Mouse (Mus musculus) testis, postnatal 10 days (tissue): ENCODE results near the gene Spaca4.

Source experiments
- DNase-seq: peaks from one replicate; pipeline ENCODE4 v3.0.0; 2021; ENCODE audit warnings: low spot score

Gene Spaca4

DNA sequence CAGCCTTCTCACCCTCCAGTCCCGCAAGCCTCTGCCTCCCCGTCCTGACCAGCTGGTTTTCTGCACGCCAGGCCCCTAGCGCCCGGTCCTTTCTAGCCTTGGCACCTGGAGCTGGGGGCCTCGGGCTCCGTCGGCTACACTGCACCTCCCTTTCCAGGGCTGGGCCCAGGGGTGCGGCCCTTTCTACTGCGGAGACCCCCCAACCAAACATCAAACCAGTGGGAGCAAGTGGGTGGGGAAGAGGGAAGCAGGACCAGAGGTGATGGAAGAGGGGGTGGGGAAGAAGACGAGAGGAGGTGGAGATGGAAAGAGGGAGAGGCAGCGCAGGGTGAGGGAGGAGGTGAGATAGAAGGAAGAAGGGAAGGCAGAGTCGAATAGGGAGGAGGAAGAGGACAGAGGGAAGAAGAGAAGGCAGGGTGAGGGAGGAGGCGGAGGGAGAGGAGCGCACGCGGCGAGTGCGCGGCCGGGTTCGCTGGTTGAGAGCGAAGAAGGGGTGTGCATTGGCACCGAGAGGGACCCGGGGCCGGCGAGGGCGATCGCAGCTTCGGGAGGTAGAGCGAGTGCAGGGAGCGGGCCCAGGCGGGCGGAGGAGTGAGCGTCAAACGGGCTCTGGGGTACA is 26.0 kb downstream of the Spaca4 start, which contains the start of gene Car11:
Gene Car11, plus strand, starts transcription at position 321 of the 619 bp plus-strand sequence.
- DNase-seq: peak; percentile 69

DNA sequence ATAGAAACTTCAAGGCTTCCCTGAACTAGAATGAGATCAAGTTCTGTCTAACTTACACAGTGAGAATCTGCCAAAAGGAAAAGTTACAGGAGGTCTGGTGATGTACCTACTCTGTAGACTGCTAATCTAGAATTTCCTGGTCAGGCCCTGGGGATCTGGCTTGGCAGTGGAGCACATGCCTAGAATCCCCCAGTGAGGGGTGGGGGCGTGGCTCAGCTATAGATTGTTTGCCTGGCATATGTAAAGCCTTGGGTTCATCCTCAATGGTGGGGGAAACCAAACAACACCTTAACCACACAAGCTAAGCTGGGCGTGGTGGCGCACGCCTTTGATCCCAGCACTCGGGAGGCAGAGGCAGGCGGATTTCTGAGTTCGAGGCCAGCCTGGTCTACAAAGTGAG is 27.7 kb downstream of the Spaca4 start:
- DNase-seq: no peak

DNA sequence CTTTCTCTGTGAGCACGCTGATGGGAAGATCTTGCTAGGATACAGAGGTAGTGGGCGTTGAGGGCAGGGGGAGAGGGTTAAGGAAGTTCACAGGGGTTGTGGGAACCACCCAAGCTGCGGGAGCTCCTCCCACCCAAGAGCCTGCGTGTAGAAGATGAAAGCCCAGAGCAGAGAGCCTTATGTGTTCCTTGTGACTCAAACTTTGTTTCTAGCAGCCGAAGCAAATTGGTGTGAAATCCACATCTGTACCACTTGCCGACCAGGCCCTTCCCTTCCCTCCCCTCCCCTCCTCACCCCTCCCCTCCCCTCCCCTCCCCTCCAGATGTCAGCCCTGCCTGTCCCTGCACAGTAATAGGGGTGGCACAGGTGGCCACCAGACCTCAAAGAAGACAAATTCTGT is 30.5 kb downstream of the Spaca4 start:
- DNase-seq: no peak

DNA sequence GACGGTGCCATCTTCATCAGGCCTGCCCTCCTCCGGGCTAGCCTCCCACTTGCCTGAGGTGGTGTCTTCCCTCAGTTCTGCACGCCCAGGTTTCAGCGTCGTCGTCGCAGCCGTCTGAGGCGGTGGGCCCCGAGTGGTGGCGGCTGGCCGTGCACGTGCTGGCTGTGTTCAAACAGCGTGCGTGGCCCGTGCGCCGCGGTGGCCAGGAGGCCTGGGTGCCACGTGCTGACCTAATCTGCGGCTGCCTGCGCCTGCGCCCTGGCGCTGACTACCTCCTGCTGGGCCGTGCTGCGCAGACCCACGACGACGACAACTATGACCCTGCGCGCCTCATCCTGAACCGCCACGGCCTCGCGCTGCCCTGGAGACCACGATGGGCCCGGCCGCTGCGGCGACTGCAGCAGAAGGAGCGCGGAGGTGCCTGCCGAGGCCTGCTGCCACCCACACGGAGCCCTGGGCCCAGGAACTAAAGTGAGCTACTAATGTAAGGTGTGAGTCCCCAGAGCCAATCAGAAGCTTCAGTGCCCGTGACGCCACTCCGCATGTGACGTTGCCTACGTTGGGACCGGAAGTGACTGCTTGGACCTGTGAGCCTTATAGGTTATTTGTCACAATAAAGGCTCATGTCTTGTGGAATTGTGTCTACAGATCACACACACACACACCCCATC is 31.6 kb downstream of the Spaca4 start, which contains the start of gene Sec1:
Gene Sec1, minus strand, starts transcription at position 482 of the 671 bp plus-strand sequence.
- DNase-seq: no peak

DNA sequence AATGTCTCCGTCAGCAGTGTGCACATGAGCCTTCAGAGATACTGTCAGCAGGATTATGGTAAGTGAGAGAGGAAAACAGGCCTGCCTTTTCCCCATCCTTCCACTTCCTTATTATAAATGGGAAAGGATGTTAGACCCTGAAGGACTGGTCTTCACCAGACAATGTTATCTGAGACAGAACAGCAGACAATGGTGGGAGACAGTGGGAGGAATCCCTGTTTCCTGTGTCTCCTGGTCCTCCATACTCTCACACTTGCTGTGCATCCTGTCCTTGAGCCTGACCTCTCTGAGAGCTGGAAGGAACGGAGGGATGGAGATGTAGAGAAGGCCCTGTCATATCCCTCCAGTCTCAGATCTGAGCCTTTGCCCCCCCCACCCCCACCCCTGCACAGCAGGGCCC is 33.2 kb downstream of the Spaca4 start:
- no peak for DNase-seq

DNA sequence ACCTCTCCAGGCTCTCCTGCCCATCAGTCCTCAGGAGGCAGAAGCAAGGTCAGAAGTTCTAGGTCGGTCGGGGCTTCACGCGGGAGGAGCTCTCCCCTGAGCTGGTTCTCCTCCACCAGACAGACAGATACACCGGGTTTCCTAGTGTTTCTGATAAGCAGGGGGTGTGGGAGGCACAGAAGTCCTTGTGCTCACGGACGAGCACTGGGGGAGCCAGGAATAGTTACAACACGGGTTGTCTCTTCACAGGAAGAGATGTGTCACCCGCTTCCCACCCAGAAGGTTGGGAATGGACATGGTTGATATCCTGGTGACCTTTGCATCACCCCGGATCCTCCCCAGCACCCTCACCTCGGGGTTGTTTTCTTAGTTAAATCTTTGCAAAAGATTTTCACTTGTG is 35.8 kb downstream of the Spaca4 start:
- no peak for DNase-seq

DNA sequence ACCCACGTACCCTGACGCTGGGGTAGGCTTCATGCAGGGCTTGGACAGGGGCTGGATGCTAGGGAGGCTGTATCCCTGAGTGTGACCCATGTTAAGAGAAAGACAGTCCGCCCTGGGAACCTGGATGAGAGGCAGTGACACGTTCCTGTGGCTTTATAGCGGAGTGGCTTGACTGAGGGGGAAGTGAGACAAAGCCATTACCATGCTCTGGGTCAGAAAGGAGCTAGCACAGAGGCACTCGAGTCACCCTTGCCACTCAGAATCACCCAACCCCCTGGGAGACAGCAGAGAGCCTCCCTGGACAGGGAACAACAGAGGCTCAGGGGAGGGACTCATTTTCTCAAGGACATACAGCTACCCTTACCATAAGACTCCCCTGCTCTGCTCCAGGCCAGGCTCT is 36.5 kb downstream of the Spaca4 start:
- no peak for DNase-seq

DNA sequence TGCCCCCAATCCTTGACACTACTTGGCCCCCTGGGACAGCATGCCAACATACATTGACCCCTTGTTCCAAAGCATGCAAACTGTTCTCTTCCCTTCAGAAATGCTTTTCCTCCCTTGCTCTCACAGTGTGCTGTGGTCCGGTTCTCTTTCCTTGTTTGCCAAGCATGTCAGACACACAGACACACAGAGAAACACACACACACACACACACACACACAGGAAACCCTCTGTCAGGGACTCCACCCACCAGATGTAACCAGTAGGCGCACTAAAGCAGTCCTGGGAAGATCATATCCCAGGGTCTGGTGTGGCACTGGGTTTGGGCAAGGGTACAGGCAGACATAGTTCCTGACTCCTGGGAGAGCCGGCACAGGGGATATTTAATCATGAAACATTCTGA is 38.8 kb downstream of the Spaca4 start:
- DNase-seq: no peak

DNA sequence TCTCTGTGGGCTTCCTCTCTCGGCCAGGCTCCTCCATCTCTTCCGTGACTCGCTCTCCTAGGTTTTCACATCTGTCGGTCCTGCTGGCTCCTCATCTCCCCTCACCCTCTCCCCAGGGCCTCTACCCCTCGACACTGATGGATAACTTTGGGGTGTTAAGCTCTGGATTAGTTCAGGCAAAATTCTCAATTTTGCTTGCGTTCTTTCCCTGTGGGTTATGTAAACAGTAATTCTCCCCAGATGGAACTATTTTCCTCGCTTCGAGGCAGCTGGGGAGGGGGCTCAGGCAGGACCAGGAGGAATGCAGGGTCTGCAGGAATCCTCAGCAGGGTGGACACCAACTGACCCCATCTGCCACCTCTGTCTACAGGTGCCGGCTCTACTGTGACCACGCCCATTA is 39.8 kb downstream of the Spaca4 start:
- no peak for DNase-seq

DNA sequence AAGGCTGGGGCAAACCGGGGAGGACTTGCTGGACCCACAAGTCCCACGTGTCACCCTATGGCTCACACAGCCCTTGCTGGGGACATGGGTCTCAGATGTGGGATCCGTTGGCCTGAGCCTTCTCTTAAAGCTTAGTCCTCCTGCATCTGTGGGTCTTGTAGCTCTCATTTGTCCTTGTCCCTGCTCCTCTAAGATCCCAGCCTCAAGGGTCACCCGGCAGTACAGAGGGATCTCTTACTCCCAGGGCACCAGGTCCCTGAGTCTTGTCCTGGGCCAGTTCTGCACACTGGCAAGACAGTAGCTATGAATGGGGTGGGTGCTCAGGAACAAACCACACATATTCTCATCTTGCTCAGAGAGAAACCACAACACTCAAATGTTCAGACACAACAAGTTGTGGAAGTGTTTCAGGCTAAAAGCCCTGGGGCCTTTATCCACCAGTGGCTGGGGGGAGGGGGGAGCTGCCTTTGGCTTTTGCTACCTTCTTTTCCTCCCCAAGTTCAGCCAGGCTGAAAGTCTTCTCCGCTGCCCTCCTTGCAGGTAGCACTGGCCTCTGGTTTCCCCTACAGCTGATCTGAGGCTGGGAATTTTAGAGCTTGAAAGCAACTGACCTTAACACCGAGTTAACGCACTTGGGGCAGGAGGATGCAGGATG is 42.1 kb downstream of the Spaca4 start, which contains the start of gene Ntn5:
Gene Ntn5, plus strand, starts transcription at position 627 of the 655 bp plus-strand sequence.
- DNase-seq: no peak

DNA sequence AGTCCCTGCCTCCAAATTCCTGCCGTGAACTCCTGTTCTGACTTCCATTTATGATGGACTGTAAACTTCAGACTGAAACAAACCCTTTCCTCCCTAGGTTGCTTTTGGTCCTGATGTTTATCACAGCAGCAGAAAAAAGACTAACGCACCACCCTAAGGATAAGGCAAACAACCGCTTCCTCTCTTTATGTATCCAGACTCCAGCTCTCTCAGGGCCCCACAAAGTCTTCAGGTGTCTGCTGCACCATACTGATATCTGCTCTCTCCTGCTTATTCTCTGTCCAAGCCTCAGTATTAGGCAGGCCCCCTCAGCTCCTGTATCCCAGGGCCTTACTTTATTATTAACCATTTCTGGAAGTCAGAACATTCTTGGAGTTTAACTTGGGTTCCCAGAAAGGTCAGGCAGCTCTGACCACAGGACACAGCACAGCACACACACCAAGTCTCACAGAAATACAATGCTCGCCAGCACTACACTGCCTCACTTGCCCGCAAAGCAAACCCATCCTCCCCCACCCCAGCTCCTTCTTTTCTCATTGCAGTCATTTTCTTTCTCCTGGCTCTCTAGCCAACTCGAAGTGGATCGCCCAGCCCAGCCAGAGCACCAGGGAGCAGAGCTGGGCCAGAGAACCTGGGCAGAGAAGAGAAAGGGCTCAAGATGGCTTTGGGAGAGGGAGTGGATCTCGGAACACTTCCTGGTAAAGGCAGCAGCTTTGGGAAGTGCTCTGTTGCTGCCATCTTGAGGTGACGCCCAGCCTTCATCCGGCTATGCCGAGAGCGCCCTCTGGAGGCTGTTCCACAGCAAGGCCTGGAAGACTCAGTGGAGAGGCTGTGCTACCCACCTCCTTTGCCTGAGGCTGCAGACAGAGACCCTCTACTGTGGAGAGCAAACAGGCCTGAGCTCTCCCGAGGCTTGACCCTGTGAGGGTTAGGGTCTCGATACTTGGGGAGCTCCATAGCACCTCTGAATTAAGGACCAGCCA is 43.2 kb downstream of the Spaca4 start:
- peak; percentile 94 for DNase-seq

DNA sequence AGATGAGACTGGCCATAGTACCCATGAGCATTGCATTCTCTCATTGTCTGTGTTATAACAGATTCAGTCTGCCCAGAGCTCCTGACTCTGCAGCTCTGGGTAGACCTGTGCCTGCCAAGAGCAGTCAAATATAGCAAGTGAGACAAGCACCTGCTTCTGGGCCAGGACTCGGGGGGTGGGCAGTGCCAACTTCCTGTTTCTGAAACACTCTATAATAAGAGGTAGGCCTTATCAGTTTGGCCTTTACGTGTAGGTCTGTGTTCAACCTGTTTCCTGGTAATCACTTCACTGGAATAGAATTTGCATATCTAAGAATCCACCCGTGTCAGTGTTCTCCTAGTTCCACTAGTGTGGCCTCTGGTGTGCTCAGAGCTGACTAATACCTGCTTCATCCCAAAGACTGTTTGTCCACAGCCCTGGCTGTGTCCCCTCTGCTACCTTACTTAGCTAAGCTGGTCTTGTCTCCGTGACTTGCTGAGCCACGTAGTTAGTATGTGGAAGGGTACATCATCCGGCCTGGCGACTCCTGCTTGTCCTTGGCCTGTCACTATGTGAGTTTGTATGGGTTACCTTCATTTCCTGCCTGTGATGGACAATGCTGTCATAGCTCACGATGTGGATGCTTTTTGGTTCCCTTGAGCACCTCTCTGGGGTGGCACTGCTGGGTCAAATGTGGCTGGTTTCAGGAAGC is 44.4 kb downstream of the Spaca4 start:
- no peak for DNase-seq

DNA sequence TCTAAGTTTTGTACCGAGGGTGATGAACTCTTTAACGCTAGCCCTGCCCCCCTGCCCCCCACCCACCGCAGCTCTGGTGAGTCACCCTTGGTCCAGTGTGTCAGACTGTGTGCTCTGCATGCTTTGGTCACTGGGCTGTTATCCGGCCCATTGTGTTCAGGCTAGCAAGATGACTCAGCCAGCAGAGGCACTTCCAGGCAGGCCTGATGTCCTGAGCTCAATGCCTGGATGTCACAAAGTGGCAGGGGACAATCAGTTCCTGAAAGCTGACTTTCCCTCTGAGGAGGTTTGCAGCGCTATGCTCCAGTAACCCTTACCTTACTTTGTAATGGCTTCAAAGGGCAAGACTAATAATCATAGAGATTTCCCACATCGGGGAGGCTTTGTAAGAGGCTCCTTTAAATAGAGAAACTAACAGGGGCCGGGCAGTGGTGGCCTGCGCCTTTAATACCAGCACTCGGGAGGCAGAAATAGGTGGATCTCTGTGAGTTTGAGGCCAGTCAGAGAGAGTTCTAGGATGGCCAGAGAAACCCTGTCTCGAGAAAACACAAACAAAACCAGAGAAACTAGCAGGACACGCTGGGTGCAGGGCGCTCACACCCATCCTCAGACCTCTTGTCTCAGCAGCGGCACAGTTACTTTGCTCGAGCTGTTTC is 45.5 kb downstream of the Spaca4 start:
- DNase-seq: peak; percentile 39

DNA sequence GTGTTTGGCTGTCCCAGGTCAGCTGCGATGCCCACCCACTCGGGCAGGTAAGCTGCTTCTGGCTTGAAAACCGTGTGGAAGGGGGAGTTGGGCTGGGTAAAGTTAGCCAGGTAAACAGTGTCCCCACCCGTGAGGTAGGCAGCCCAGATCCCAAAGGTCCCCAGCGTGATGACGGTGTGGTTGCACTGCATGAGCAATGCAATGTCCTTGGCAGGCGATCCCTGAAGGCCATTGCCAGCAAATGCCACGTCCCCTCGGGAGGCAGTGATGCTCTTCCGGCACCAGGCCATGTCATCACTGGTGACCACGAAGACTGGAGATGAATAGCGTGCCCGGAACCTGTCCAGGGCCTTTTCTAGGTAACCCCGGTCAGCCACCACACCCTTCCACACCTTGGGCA is 47.1 kb downstream of the Spaca4 start:
- DNase-seq: no peak

DNA sequence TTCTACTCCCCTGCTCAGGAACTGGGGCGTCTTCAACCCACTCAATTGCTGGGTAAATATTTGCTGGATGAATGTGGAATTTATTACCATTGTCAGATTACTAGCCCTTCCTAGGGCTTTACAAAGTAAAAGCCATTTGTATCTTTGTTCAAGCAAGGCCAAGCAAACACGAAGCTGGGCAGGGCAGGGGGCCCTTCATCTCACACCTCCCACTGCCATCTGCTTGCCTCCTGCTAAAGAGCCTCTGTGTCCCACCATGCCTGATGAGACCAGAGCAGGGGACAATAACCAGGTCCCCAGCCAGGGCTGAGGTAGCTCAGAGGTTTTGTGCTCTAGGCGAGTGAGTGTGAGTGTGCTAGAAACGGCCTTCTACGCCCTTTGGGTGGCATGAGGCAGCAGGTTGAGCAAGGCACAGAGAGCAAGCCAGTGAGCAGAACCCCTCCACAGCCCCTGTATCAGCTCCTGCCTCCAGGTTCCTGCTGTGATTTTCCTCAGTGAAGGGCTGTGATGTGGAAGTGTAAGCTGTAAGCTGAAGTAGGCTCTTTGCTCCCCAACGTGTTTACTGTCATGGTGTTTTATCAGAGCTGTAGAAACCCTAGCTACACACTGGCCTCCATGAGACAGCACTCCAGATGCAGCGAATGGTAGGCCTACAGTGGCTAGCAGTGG is 47.9 kb downstream of the Spaca4 start:
- no peak for DNase-seq
